Mouse (Mus musculus): ENCODE data around the gene Kif12. TPM values are rescaled to one million over a fixed set of nuclear protein-coding genes. Genes with fewer than 3 reads are reported as not detected.
A peak's percentile ranks its signal among the peaks of the same experiment; 100 is the strongest.

Gene Kif12
- polyA plus RNA-seq, 1 experiment from 2014 or later: 0.11 TPM

- WGBS: under 1% methylated on average over 58 of the region's 61 CpGs
- Histone ChIP-seq H3K9me3 (ENCODE audit: control insufficient read depth, low read length) (no peaks in the 10 kb centered on the region), H3K27me3 (ENCODE audit: control insufficient read depth, insufficient read depth, low read length) (peaks cover 52% of the 10 kb centered on the region), H3K27ac (no peak within 1 kb of the TSS), H3K4me2 (replicated peaks) (peak within 1 kb of the TSS; percentile 100), H3K4me1 (replicated peaks; ENCODE audit: control insufficient read depth, insufficient read depth, low read length) (peaks cover 20% of the 10 kb centered on the region), H3K4me3 (replicated peaks; ENCODE audit: low read length) (peak within 1 kb of the TSS; percentile 55), H3K9ac (peak within 1 kb of the TSS; percentile 50), H3K36me3 (replicated peaks; ENCODE audit: control insufficient read depth, insufficient read depth) (no peaks in the 10 kb centered on the region)
- ATAC-seq (ENCODE audit: low FRiP score) (peak; percentile 33), DNase-seq (ENCODE audit: low spot score) (no peak)
Observed at GRCm38 (mm10) chr4:63213907-63214621, 42.1 kb upstream of the Kif12 start, which contains the start of gene Col27a1. Col27a1 (plus strand) TSS chr4:63214004.

GRCm38 (mm10) chr4:63205583-63205982, 33.7 kb upstream of the Kif12 start:
- no peak for ATAC-seq (ENCODE audit: low FRiP score)
- Histone ChIP-seq H3K9me3 (ENCODE audit: control insufficient read depth, low read length) (no peaks in the 10 kb centered on the region), H3K4me3 (replicated peaks; ENCODE audit: low read length) (no peak overlapping the region), H3K36me3 (replicated peaks; ENCODE audit: control insufficient read depth, insufficient read depth) (no peaks in the 10 kb centered on the region), H3K9ac (no peak overlapping the region), H3K27me3 (ENCODE audit: control insufficient read depth, insufficient read depth, low read length) (no peaks in the 10 kb centered on the region), H3K4me2 (replicated peaks) (no peak overlapping the region), H3K27ac (no peak overlapping the region), H3K4me1 (replicated peaks; ENCODE audit: control insufficient read depth, insufficient read depth, low read length) (no peaks in the 10 kb centered on the region)
- 73% methylated on average over 7 of the region's 7 CpGs for WGBS
- no peak for DNase-seq (ENCODE audit: low spot score)

- no peak for ATAC-seq (ENCODE audit: low FRiP score)
- Histone ChIP-seq H3K9me3 (ENCODE audit: control insufficient read depth, low read length) (no peaks in the 10 kb centered on the region), H3K9ac (no peak overlapping the region), H3K36me3 (replicated peaks; ENCODE audit: control insufficient read depth, insufficient read depth) (no peaks in the 10 kb centered on the region), H3K4me1 (replicated peaks; ENCODE audit: control insufficient read depth, insufficient read depth, low read length) (no peaks in the 10 kb centered on the region), H3K4me3 (replicated peaks; ENCODE audit: low read length) (no peak overlapping the region), H3K27ac (no peak overlapping the region), H3K27me3 (ENCODE audit: control insufficient read depth, insufficient read depth, low read length) (no peaks in the 10 kb centered on the region), H3K4me2 (replicated peaks) (no peak overlapping the region)
- no peak for DNase-seq (ENCODE audit: low spot score)
- 86% methylated on average over 7 of the region's 7 CpGs for WGBS
Observed at GRCm38 (mm10) chr4:63203874-63204273, 31.9 kb upstream of the Kif12 start.

GRCm38 (mm10) chr4:63199366-63199765, 27.4 kb upstream of the Kif12 start:
- Histone ChIP-seq H3K27me3 (ENCODE audit: control insufficient read depth, insufficient read depth, low read length) (no peaks in the 10 kb centered on the region), H3K4me2 (replicated peaks) (no peak overlapping the region), H3K36me3 (replicated peaks; ENCODE audit: control insufficient read depth, insufficient read depth) (no peaks in the 10 kb centered on the region), H3K27ac (no peak overlapping the region), H3K4me1 (replicated peaks; ENCODE audit: control insufficient read depth, insufficient read depth, low read length) (no peaks in the 10 kb centered on the region), H3K4me3 (replicated peaks; ENCODE audit: low read length) (no peak overlapping the region), H3K9me3 (ENCODE audit: control insufficient read depth, low read length) (no peaks in the 10 kb centered on the region), H3K9ac (no peak overlapping the region)
- DNase-seq (ENCODE audit: low spot score) (no peak), ATAC-seq (ENCODE audit: low FRiP score) (no peak)
- WGBS: 87% methylated on average over 5 of the region's 5 CpGs

- no peak overlapping the region for H3K9ac ChIP-seq
- H3K36me3 ChIP-seq (replicated peaks; ENCODE audit: control insufficient read depth, insufficient read depth): no peaks in the 10 kb centered on the region
- H3K4me3 ChIP-seq (replicated peaks; ENCODE audit: low read length): no peak overlapping the region
- H3K27me3 ChIP-seq (ENCODE audit: control insufficient read depth, insufficient read depth, low read length): no peaks in the 10 kb centered on the region
- ATAC-seq (ENCODE audit: low FRiP score) (no peak), DNase-seq (ENCODE audit: low spot score) (no peak)
- H3K4me2 ChIP-seq (replicated peaks): no peak overlapping the region
- H3K4me1 ChIP-seq (replicated peaks; ENCODE audit: control insufficient read depth, insufficient read depth, low read length): no peaks in the 10 kb centered on the region
- H3K27ac ChIP-seq: no peak overlapping the region
- no peaks in the 10 kb centered on the region for H3K9me3 ChIP-seq (ENCODE audit: control insufficient read depth, low read length)
- 91% methylated on average over 2 of the region's 2 CpGs for WGBS
Observed at GRCm38 (mm10) chr4:63194366-63194765, 22.4 kb upstream of the Kif12 start.

- Histone ChIP-seq H3K4me3 (replicated peaks; ENCODE audit: low read length) (no peak overlapping the region), H3K36me3 (replicated peaks; ENCODE audit: control insufficient read depth, insufficient read depth) (no peaks in the 10 kb centered on the region), H3K27me3 (ENCODE audit: control insufficient read depth, insufficient read depth, low read length) (no peaks in the 10 kb centered on the region), H3K27ac (no peak overlapping the region), H3K9ac (no peak overlapping the region), H3K4me1 (replicated peaks; ENCODE audit: control insufficient read depth, insufficient read depth, low read length) (no peaks in the 10 kb centered on the region), H3K9me3 (ENCODE audit: control insufficient read depth, low read length) (no peaks in the 10 kb centered on the region), H3K4me2 (replicated peaks) (no peak overlapping the region)
- ATAC-seq (ENCODE audit: low FRiP score) (no peak), DNase-seq (ENCODE audit: low spot score) (no peak)
- WGBS: 77% methylated on average over 5 of the region's 5 CpGs
Observed at GRCm38 (mm10) chr4:63191641-63192040, 19.7 kb upstream of the Kif12 start.

- no peak overlapping the region for H3K9ac ChIP-seq
- H3K36me3 ChIP-seq (replicated peaks; ENCODE audit: control insufficient read depth, insufficient read depth): no peaks in the 10 kb centered on the region
- no peak overlapping the region for H3K4me2 ChIP-seq (replicated peaks)
- H3K27ac ChIP-seq: no peak overlapping the region
- H3K4me1 ChIP-seq (replicated peaks; ENCODE audit: control insufficient read depth, insufficient read depth, low read length): no peaks in the 10 kb centered on the region
- no peak overlapping the region for H3K4me3 ChIP-seq (replicated peaks; ENCODE audit: low read length)
- no peaks in the 10 kb centered on the region for H3K27me3 ChIP-seq (ENCODE audit: control insufficient read depth, insufficient read depth, low read length)
- 42% methylated on average over 21 of the region's 21 CpGs for WGBS
- peak; percentile 63; the same call in 1 of the 2 replicates for ATAC-seq (ENCODE audit: low FRiP score)
- H3K9me3 ChIP-seq (ENCODE audit: control insufficient read depth, low read length): no peaks in the 10 kb centered on the region
- no peak for DNase-seq (ENCODE audit: low spot score)
Observed at GRCm38 (mm10) chr4:63186281-63186870, 14.4 kb upstream of the Kif12 start.

- Histone ChIP-seq H3K9ac (no peak overlapping the region), H3K4me1 (replicated peaks; ENCODE audit: control insufficient read depth, insufficient read depth, low read length) (no peaks in the 10 kb centered on the region), H3K27ac (no peak overlapping the region), H3K4me2 (replicated peaks) (no peak overlapping the region), H3K36me3 (replicated peaks; ENCODE audit: control insufficient read depth, insufficient read depth) (no peaks in the 10 kb centered on the region), H3K4me3 (replicated peaks; ENCODE audit: low read length) (no peak overlapping the region), H3K9me3 (ENCODE audit: control insufficient read depth, low read length) (no peaks in the 10 kb centered on the region), H3K27me3 (ENCODE audit: control insufficient read depth, insufficient read depth, low read length) (no peaks in the 10 kb centered on the region)
- peak; percentile 85 for ATAC-seq (ENCODE audit: low FRiP score)
- 12% methylated on average over 5 of the region's 5 CpGs for WGBS
- peak; percentile 83 for DNase-seq (ENCODE audit: low spot score)
Observed at GRCm38 (mm10) chr4:63181556-63181955, 9.6 kb upstream of the Kif12 start.

- no peak overlapping the region for H3K4me3 ChIP-seq (replicated peaks; ENCODE audit: low read length)
- ATAC-seq (ENCODE audit: low FRiP score) (no peak), DNase-seq (ENCODE audit: low spot score) (no peak)
- no peaks in the 10 kb centered on the region for H3K36me3 ChIP-seq (replicated peaks; ENCODE audit: control insufficient read depth, insufficient read depth)
- H3K9ac ChIP-seq: no peak overlapping the region
- no peaks in the 10 kb centered on the region for H3K9me3 ChIP-seq (ENCODE audit: control insufficient read depth, low read length)
- H3K27ac ChIP-seq: no peak overlapping the region
- no peak overlapping the region for H3K4me2 ChIP-seq (replicated peaks)
- no peaks in the 10 kb centered on the region for H3K4me1 ChIP-seq (replicated peaks; ENCODE audit: control insufficient read depth, insufficient read depth, low read length)
- 44% methylated on average over 24 of the region's 24 CpGs for WGBS
- no peaks in the 10 kb centered on the region for H3K27me3 ChIP-seq (ENCODE audit: control insufficient read depth, insufficient read depth, low read length)
Observed at GRCm38 (mm10) chr4:63171122-63171521, 809 bp downstream of the Kif12 start.
